Mouse (Mus musculus): ENCODE data around the gene Synrg.

DNA sequence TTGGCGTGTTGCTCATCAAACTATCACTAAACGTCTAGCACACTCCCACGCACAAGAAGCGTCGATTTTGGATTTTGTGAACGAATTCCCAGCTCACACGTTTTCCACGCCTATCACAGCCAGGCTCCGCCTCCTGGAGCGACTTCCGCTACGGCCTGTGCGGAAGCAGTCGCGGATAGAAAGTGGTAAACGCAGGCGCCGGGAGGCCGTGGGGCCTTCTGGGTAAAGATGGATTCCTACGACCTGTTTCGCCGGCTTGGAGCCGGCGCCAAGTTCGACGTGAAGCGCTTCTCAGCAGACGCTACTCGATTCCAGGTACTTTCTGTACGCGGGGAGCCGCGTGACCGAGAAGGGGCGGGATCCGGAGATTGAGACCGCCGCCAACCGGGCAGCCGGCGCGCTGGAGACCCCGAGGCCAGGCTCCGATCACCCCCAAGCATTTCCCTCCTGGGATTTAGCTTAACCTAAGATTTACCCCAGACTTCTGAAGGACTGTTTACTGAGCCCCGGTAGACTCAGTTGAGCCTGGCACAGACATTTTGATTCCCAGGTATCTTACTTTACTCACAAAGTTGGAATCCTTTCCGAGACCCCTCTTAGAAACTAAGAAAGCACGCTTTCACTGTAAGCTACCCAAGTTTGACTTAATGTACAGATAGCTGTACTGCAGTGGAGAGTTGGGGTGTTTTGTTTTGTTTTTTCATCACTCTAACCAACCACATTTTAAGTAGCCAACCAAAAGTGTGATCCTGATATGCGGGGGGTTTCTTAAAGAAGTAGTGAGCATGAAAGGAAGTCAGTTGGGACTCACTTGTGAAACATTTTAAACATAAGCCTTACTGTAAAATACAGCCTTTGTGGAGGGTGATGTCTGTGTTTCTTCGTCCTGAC is 22.0 kb upstream of the Synrg start, which contains the start of gene Ddx52:
- TF ChIP-seq CTCF (IDR thresholded peaks at IDR 0.05; ENCODE audit: low read depth) (no peak), EP300 (IDR thresholded peaks at IDR 0.05; ENCODE audit: low read depth) (no peak)

All from liver, embryonic 14.5 days (tissue).